Comparison of ENCODE assay signal across 8 mouse cellular contexts in the genomic region with DNA sequence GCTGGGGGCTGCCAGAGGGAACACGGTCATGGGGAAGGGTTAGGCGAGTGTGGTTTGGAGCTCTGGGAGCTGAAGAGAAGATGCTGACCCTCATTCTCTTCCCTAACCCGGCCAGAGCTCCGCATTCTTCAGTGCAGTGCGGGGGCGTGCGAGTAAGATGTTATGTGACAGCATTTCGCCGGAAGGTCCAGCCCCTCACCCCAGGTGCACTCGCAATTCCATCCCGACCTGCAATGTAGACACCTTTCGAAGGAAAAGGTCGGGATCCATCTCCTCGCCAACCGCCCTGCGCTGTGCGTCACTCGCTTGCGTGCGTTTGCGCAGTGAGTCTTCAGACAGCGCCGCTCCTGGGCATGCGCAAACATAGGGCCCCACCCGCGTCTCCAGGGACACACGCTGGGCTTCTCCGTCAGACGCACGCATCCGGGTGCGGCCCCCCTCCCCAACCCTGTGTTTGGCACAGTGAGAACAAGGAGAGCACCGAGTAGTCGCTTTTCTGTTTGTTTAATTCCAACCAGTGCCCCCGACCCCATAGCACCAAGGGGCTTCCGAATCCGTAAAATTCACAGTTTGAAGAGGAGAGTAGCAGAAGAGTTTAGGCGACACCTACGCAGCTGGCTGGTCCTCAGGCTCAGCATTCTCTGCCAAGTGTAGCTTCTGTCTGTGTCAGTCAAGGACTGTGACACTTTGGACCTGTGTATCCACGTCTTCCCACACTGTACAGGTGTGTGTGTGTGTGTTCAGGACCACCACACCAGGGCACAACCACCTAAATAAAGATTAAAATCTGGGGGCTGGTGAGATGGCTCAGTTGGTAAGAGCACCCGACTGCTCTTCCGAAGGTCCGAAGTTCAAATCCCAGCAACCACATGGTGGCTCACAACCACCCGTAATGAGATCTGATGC. TPM values are rescaled to one million over a fixed set of nuclear protein-coding genes. Genes with fewer than 3 reads are reported as not detected.
DNase-seq lines count a peak whose midpoint lies in the region; ATAC-seq lines count a peak whose summit lies in the region.

Iqcc (minus strand) TSS at position 314 of the 906 bp plus-strand sequence.

- H3K9me3 ChIP-seq in embryonic facial prominence, embryonic 14.5 days (ENCODE audit: control insufficient read depth, low read length): no peaks in the 10 kb centered on the region
- H3K9me3 ChIP-seq in kidney, embryonic 14.5 days (ENCODE audit: control insufficient read depth, low read length): no peaks in the 10 kb centered on the region
- H3K9me3 ChIP-seq in limb, embryonic 15.5 days: no peaks in the 10 kb centered on the region

- WGBS in embryonic facial prominence, embryonic 14.5 days: 4% methylated on average over 39 of the region's 44 CpGs
- 5% methylated on average over 43 of the region's 44 CpGs for WGBS in kidney, embryonic 14.5 days
- WGBS in limb, embryonic 15.5 days: 4% methylated on average over 44 of the region's 44 CpGs

- H3K36me3 ChIP-seq in embryonic facial prominence, embryonic 14.5 days (ENCODE audit: control insufficient read depth, insufficient read depth, low read length): peaks cover 23% of the 10 kb centered on the region
- peaks cover 15% of the 10 kb centered on the region; the same call in 1 of the 2 replicates for H3K36me3 ChIP-seq in kidney, embryonic 14.5 days (ENCODE audit: control insufficient read depth, insufficient read depth, low read length)
- peaks cover 20% of the 10 kb centered on the region for H3K36me3 ChIP-seq in limb, embryonic 15.5 days

- no peaks in the 10 kb centered on the region for H3K27me3 ChIP-seq in embryonic facial prominence, embryonic 14.5 days (replicated peaks; ENCODE audit: control insufficient read depth, insufficient read depth, low read length)
- H3K27me3 ChIP-seq in kidney, embryonic 14.5 days (ENCODE audit: control insufficient read depth, insufficient read depth, low read length): no peaks in the 10 kb centered on the region
- H3K27me3 ChIP-seq in limb, embryonic 15.5 days: no peaks in the 10 kb centered on the region

- peak within 1 kb of the TSS; percentile 87 for H3K9ac ChIP-seq in embryonic facial prominence, embryonic 14.5 days (ENCODE audit: low read depth, low read length)
- H3K9ac ChIP-seq in kidney, embryonic 14.5 days (ENCODE audit: low read depth, low read length): peak within 1 kb of the TSS; percentile 80
- peak within 1 kb of the TSS; percentile 71 for H3K9ac ChIP-seq in limb, embryonic 15.5 days

- H3K4me3 ChIP-seq in embryonic facial prominence, embryonic 14.5 days (ENCODE audit: low read depth, low read length): peak within 1 kb of the TSS; percentile 74
- peak within 1 kb of the TSS; percentile 66 for H3K4me3 ChIP-seq in kidney, embryonic 14.5 days (ENCODE audit: low read length)
- peak within 1 kb of the TSS; percentile 67 for H3K4me3 ChIP-seq in limb, embryonic 15.5 days

- peak within 1 kb of the TSS; percentile 61 for H3K4me2 ChIP-seq in embryonic facial prominence, embryonic 14.5 days (ENCODE audit: low read depth, low read length)
- H3K4me2 ChIP-seq in kidney, embryonic 14.5 days (replicated peaks; ENCODE audit: low read depth, low read length): peak within 1 kb of the TSS; percentile 82
- H3K4me2 ChIP-seq in limb, embryonic 15.5 days: peak within 1 kb of the TSS; percentile 73

- H3K27ac ChIP-seq in embryonic facial prominence, embryonic 14.5 days (replicated peaks; ENCODE audit: low read depth, low read length): peak within 1 kb of the TSS; percentile 92
- H3K27ac ChIP-seq in kidney, embryonic 14.5 days (ENCODE audit: low read depth, low read length): peak within 1 kb of the TSS; percentile 72; the same call in 1 of the 2 replicates
- H3K27ac ChIP-seq in limb, embryonic 15.5 days: peak within 1 kb of the TSS; percentile 93

- peak; percentile 94 for ATAC-seq in embryonic facial prominence, embryonic 14.5 days (ENCODE audit: low read depth)
- peak; percentile 87 for ATAC-seq in kidney, embryonic 14.5 days (ENCODE audit: low FRiP score, low TSS enrichment)
- ATAC-seq in limb, embryonic 15.5 days (ENCODE audit: insufficient number of reproducible peaks, low FRiP score, low TSS enrichment, low read depth): peak; percentile 88

- H3K4me1 ChIP-seq in embryonic facial prominence, embryonic 14.5 days (ENCODE audit: control insufficient read depth, insufficient read depth, low read length): peaks cover 11% of the 10 kb centered on the region; the same call in 1 of the 2 replicates
- H3K4me1 ChIP-seq in kidney, embryonic 14.5 days (ENCODE audit: control insufficient read depth, insufficient read depth, low read length): peaks cover 18% of the 10 kb centered on the region
- H3K4me1 ChIP-seq in limb, embryonic 15.5 days: peaks cover 37% of the 10 kb centered on the region

- DNase-seq in 3T3-L1 (ENCODE audit: low read depth, low spot score): peak; percentile 92
- DNase-seq in adrenal gland, postnatal 4 days (ENCODE audit: low spot score in 2 of 2): peak; percentile 86 to 90
- peak; percentile 98 for DNase-seq in embryonic facial prominence, embryonic 14.5 days (ENCODE audit: low spot score)
- peak; percentile 97 for DNase-seq in heart, adult 8-10 months (ENCODE audit: low spot score)
- DNase-seq in monocyte, adult 2 months (ENCODE audit: low read depth in 1 of 2, low spot score in 2 of 2): peak; percentile 66 to 83
- peak; percentile 96 for DNase-seq in spleen, postnatal 36 days (ENCODE audit: low spot score in 2 of 2)

RNA-seq across cellular contexts. Expression of gene Iqcc, which starts in this region (rescaled TPM):
- total RNA-seq in adrenal gland, postnatal 4 days (2021): 10 to 100 TPM; 26.6 to 31.2 TPM
- 26.6 and 29.3 TPM in 2 replicates for polyA plus RNA-seq in embryonic facial prominence, embryonic 14.5 days (2014; fragmentation: Nextera tagmentation; extraction: Ambion mirVana)
- total RNA-seq in heart, adult 8-10 months (2022): 10 to 100 TPM; 14.6 to 22.9 (median 19.0) TPM
- 30.1 and 30.6 TPM in 2 replicates for polyA plus RNA-seq in kidney, embryonic 14.5 days (2014; fragmentation: Nextera tagmentation; extraction: Ambion mirVana)
- polyA plus RNA-seq in limb, embryonic 15.5 days (2015; fragmentation: Nextera tagmentation; extraction: Ambion mirVana): 28.2 and 29.6 TPM in 2 replicates

Comparison
In these comparisons a context has a peak if more than half of its experiments do, and no peak if none do; other contexts are left out.
1. Peak in every context shown above with its lines: DNase-seq, ATAC-seq, H3K4me3 ChIP-seq and H3K27ac ChIP-seq.